Mouse (Mus musculus) kidney, adult 2 months (tissue): ENCODE data around the gene Eri3. TPM values are rescaled to one million over a fixed set of nuclear protein-coding genes. Genes with fewer than 3 reads are reported as not detected.

Experiments used
- DNase-seq: peaks from one replicate; pipeline ENCODE4 v3.0.0; 2021
- H3K27ac ChIP-seq: fragments of 200-500 bp; 2 replicates; pipeline ENCODE4 v1.5.1; 2012; ENCODE audit warnings: low read depth, low read length, control low read depth, inconsistent platforms; ENCODE audit not compliant: insufficient read depth
- H3K27me3 ChIP-seq: fragments of 200-500 bp; replicated peaks from 2 replicates; pipeline ENCODE4 v1.6.1; 2012; ENCODE audit warnings: mild to moderate bottlenecking, moderate library complexity, low read length, inconsistent platforms; ENCODE audit not compliant: control insufficient read depth, insufficient read depth
- H3K36me3 ChIP-seq: fragments of 200-500 bp; 2 replicates; pipeline ENCODE4 v1.6.1; 2012; ENCODE audit warnings: mild to moderate bottlenecking, moderate library complexity, low read length, inconsistent platforms; ENCODE audit not compliant: control insufficient read depth, insufficient read depth
- H3K4me1 ChIP-seq: fragments of 200-500 bp; 2 replicates; pipeline ENCODE4 v1.6.1; 2011; ENCODE audit warnings: low read length; ENCODE audit not compliant: control insufficient read depth, insufficient read depth
- H3K4me3 ChIP-seq: fragments of 200-500 bp; 2 replicates; pipeline ENCODE4 v1.5.1; 2011; ENCODE audit warnings: mild to moderate bottlenecking, low read depth, low read length, control low read depth; ENCODE audit not compliant: insufficient read depth
- CTCF ChIP-seq: fragments of 200-500 bp; conservative IDR thresholded peaks from 2 replicates; pipeline ENCODE4 v1.5.1; 2011; ENCODE audit warnings: low read depth, mild to moderate bottlenecking, control low read depth, low read length, moderate library complexity, mixed read lengths; ENCODE audit not compliant: insufficient read depth, insufficient read length
- POLR2A ChIP-seq: fragments of 200-500 bp; IDR thresholded peaks from one replicate; pipeline ENCODE4 v1.6.1; 2011; ENCODE audit warnings: low read depth, low read length, control low read depth
- WGBS: fragments of 180-500 bp; shearing (Covaris S2); methylation state at CpG from one replicate; pipeline ENCODE4 v1.1.7; 2018; 5-methylcytosine and 5-hydroxymethylcytosine counted together
- polyA plus RNA-seq: library from polyadenylated mRNA; depleted of rRNA; stranded (reverse); fragments of >200 nt; gene quantifications from 2 replicates; pipeline ENCODE4 v1.2.3, GENCODE M21; 2012

Gene Eri3
- polyA plus RNA-seq, 1 experiment = 73.0 TPM

GRCm38 (mm10) chr4:117658582-117659444 lies 108.6 kb downstream of the Eri3 start:
- Histone ChIP-seq H3K36me3 (no peaks in the 10 kb centered on the region), H3K4me3 (no peak overlapping the region), H3K27me3 (no peaks in the 10 kb centered on the region), H3K27ac (no peak overlapping the region), H3K4me1 (0 out of 2 replicates have a peak, but pooled peaks cover 3% of the 10 kb centered on the region)
- peak; percentile 62 for DNase-seq
- TF ChIP-seq POLR2A (no peak), CTCF (peak; percentile 46; the same call in 1 of the 2 replicates)
- WGBS = 40% methylated on average over 14 of the region's 14 CpGs

GRCm38 (mm10) chr4:117660001-117660400 lies 109.8 kb downstream of the Eri3 start:
- H3K27ac ChIP-seq = no peak overlapping the region
- 65% methylated on average over 5 of the region's 5 CpGs for WGBS
- TF ChIP-seq CTCF = no peak
- no peak for TF ChIP-seq POLR2A
- 0 out of 2 replicates have a peak, but pooled peaks cover 3% of the 10 kb centered on the region for H3K4me1 ChIP-seq
- no peaks in the 10 kb centered on the region for H3K36me3 ChIP-seq
- DNase-seq = peak; percentile 86
- H3K4me3 ChIP-seq = no peak overlapping the region
- H3K27me3 ChIP-seq = no peaks in the 10 kb centered on the region

GRCm38 (mm10) chr4:117664411-117665137 lies 114.4 kb downstream of the Eri3 start:
- Histone ChIP-seq H3K4me1 (0 out of 2 replicates have a peak, but pooled peaks cover 3% of the 10 kb centered on the region), H3K27ac (no peak overlapping the region), H3K36me3 (no peaks in the 10 kb centered on the region), H3K4me3 (no peak overlapping the region), H3K27me3 (no peaks in the 10 kb centered on the region)
- 93% methylated on average over 10 of the region's 10 CpGs for WGBS
- DNase-seq = no peak
- no peak for TF ChIP-seq CTCF

DNA sequence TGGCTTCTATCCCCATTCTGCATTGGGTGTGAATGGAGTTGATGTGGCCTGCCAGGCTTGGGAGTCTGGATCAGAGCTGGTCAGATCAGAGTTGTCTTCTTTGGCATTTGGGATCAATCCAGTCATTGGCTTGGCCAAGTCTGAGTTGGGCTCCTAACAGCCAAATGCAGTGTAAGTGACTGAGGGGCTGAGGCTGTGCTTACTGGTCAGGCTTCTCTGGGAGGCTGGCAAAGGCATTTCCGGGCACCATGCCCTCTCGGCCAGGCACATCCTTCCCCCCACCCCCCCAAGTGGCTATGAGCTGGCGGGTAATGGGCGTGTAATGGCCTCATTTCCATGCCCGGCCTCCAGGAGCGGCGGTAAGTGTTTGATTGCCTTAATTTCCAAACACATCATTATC lies 115.4 kb downstream of the Eri3 start:
- no peaks in the 10 kb centered on the region for H3K36me3 ChIP-seq
- 57% methylated on average over 7 of the region's 7 CpGs for WGBS
- TF ChIP-seq POLR2A = no peak
- no peaks in the 10 kb centered on the region for H3K27me3 ChIP-seq
- no peak overlapping the region for H3K27ac ChIP-seq
- no peak overlapping the region for H3K4me3 ChIP-seq
- peak; percentile 27 for DNase-seq
- H3K4me1 ChIP-seq = no peaks in the 10 kb centered on the region

DNA sequence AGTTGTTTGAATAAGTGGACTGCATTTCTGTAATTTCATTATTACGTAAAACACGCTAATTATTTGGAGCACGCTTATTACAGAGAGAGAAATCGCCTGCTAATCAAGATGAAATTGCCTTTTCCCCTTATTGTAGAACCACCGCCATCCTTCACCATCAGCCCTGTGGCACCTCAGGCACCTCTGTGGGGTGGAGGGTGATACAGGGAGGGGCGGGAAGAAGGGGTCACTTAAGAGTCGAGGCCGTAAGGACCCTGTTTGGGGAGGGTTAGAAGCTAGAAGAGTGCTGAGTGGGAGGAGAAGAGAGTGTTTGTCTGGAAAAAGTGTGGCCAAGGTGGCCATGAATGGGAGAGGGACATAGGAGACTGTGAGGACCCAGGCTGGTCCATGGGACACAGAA lies 115.9 kb downstream of the Eri3 start:
- Histone ChIP-seq H3K4me1 (no peaks in the 10 kb centered on the region), H3K27ac (no peak overlapping the region), H3K36me3 (no peaks in the 10 kb centered on the region), H3K4me3 (no peak overlapping the region), H3K27me3 (no peaks in the 10 kb centered on the region)
- DNase-seq = no peak
- TF ChIP-seq CTCF = no peak
- no peak for TF ChIP-seq POLR2A
- WGBS = 82% methylated on average over 8 of the region's 8 CpGs

DNA sequence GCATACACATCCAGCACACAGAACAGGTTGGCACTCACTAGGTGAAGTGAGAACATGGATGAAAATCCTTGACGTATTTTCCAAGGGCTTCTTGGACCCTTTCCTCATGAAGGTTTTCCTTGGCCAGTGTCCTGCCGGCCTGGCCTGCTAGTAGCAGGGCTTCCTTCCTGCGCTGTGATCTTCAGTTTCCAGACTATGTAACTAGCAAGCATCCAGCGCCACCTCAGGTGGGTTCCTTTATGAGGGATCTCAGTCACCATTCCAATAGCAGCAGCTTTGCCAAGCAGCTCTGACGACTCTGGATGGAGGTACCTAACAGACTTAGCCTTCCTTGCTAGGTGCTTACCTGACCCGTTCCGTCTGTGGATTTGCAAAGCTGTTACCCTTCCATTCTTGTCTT lies 119.7 kb downstream of the Eri3 start:
- Histone ChIP-seq H3K4me1 (no peaks in the 10 kb centered on the region), H3K27ac (no peak overlapping the region), H3K27me3 (no peaks in the 10 kb centered on the region), H3K4me3 (no peak overlapping the region), H3K36me3 (no peaks in the 10 kb centered on the region)
- TF ChIP-seq POLR2A (no peak), CTCF (no peak)
- DNase-seq = no peak
- 80% methylated on average over 7 of the region's 7 CpGs for WGBS

DNA sequence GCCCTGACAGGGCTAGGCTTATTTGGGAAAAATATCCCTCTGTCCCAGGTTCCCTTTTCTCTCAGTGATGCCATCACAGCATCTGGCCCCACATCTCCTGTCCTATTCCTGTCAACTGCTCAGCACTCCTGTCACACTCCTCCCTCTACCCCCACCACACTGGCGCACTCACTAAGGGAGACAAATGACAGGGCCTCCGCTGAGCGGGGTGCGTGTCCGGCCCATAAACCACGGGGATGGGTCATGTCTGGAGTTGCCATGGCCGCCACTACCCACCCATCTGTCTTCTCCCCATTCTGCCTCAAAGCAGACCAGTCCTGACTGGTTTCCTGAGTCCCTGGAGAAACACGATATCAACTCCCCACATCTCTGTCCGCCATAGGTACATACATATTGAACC lies 121.9 kb downstream of the Eri3 start:
- H3K4me3 ChIP-seq = no peak overlapping the region
- 43% methylated on average over 9 of the region's 9 CpGs for WGBS
- no peak for DNase-seq
- peaks cover 2% of the 10 kb centered on the region; the same call in 1 of the 2 replicates for H3K36me3 ChIP-seq
- no peaks in the 10 kb centered on the region for H3K4me1 ChIP-seq
- no peak overlapping the region for H3K27ac ChIP-seq
- no peaks in the 10 kb centered on the region for H3K27me3 ChIP-seq
- no peak for TF ChIP-seq POLR2A
- no peak for TF ChIP-seq CTCF
